Mouse (Mus musculus): Measurements from ENCODE around the gene Map1lc3b.

Map1lc3b gene

DNA sequence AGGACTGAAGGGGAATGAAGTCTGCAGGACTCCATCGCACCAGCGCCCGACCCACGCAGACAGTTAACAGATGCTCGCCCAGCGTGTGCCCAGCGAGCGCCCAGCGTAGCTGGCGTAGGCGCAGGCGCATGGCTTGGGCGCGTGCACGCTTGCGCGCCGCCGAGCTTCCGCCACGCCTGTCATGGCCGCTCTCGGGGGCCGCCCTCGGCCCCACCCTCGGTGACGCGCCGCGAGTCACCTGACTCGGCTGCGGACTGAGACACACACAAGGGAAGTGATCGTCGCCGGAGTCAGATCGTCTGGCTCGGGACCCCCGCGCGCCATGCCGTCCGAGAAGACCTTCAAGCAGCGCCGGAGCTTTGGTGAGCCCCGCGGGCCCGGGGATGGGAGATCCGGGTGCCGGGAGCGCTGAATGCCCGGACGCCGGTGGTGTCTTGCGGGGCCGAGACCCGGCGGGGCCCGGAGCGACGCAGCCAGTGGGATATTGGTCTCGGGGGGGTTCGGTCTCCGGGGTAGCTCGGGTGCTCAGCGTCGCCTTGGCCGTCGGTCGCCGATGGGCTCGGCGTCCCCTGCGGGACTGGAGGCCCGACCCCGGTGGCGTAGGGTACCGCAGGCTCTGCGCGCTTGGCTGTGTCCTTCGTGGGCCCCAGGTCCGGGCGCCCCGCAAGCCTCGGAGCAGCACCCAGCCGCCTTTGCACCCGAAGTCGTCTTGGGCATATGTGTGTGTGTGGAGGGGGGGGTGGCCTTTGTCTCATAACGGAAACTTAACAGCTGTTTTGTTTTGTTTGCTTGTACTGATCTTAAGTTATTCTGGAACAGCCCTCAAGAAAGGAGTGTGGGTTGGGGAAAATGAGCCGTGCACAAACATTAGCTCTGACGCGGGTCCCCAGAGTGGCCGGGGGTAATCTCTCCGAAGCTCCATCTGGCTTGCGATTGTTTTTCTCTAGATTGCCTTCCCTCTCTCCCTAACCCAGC, at the start of gene Map1lc3b:
Gene Map1lc3b, plus strand, starts transcription at position 159 of the 975 bp plus-strand sequence.
- peak; percentile 51; the same call in 1 of the 2 replicates for TF ChIP-seq GATA4 (IDR thresholded peaks at IDR 0.05; ENCODE audit: insufficient replicate concordance, low read length)

DNA sequence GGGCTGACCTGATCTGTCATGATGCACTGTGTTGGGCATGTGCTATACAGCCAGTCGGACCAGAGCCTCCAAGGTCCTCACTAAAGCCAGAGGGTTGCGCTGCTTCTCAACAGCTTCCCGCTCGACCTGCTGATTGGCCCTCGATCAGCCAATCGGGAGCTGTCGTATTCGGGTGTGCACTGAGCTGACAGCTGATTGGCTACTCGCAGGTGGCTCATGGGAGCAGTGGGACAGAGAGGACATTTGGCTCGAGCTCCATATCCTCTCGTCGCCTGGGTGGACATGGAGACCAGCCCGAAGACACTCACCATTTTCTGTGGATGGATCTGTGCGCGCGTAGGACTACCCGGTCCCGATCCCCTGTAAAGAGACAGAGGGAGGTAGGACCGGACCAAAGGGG, 48.3 kb upstream of the Map1lc3b start:
- no peak for TF ChIP-seq GATA4 (IDR thresholded peaks at IDR 0.05; ENCODE audit: insufficient replicate concordance, low read length)

DNA sequence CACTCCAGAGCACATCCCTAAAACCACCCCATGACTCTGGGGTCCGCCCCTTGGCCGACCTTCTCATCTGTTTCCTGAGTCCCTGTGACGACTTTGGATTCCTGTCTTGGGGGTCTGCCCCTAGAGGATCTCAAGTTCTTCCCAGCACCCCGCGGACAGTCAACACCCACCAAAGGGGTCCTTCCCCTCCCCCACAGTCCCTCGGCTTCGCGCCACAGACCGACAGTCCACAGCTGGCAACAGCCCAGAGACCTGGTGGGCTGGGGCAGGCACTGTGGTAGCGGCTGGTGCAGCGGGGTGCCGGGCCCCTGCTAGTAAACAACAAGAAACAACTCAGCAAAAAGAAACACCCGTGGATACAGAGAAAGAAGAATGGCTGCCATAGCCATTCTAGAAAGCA, 47.3 kb upstream of the Map1lc3b start:
- no peak for TF ChIP-seq GATA4 (IDR thresholded peaks at IDR 0.05; ENCODE audit: insufficient replicate concordance, low read length)

DNA sequence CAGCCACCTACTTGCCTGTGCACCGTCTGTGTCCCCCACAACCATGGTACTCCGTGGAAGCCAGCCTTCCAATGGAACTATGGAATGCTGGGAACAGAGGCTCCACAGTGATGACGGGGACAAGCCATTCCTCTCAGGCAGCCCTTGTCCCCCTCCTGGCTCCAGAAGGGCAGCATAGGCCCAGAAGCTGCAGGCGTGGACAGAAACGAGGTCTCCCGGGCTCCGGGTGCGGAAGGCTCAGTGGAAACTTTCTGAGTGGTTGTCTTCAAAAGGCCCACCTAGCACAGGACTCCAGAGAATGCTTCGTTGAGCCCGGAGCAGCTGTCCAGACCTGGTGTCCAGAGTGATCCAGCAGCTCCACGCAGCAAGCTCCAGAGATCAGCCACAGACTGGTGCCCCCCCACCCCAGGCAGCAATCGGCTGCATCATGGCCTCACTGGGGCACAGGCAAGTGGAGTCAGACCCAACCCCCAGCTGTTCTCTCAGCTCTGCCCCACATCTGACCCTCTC, 45.8 kb upstream of the Map1lc3b start, which contains the start of gene 1700018B08Rik:
Gene 1700018B08Rik, minus strand, starts transcription at position 45 of the 510 bp plus-strand sequence.
- no peak for TF ChIP-seq GATA4 (IDR thresholded peaks at IDR 0.05; ENCODE audit: insufficient replicate concordance, low read length)

DNA sequence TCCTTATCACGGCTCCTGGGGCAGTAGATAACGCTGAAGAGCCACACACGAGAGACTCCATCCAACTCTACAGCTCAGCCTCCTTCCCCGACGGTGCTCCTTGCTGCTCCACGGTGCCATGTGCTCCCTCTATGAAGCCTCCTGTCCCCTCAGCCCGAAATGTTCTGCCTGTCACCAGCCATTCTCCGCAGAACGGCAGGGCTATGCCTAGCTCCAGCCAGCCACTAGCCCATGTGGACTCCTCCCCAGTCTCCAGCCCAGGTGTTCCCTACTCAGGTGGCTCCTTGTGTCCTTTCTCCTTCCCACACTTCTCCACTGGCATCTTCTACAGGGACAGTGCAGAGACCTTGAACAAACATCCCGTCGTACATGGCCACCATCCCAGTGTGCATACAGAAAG, 45.2 kb upstream of the Map1lc3b start:
- TF ChIP-seq GATA4 (IDR thresholded peaks at IDR 0.05; ENCODE audit: insufficient replicate concordance, low read length) = no peak

DNA sequence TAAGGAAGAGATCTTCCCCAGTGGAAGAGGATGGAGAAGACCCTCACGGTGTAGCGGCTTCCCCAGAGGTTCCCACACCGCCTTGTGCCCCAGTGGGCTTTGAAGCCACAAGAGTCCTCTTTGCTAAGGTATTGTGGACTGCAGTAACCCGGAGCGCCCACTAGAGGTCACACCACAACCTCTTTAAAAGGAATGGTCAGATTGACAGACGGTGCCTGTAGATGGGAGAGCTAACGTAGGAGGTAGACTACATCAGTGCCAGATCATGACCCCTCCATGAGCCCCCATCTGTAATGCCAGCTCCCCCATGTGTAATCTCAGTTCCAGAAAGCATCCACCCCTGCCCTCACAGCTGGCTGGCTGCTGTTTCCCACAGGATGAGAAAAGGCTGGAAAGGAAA, 43.0 kb upstream of the Map1lc3b start:
- no peak for TF ChIP-seq GATA4 (IDR thresholded peaks at IDR 0.05; ENCODE audit: insufficient replicate concordance, low read length)

DNA sequence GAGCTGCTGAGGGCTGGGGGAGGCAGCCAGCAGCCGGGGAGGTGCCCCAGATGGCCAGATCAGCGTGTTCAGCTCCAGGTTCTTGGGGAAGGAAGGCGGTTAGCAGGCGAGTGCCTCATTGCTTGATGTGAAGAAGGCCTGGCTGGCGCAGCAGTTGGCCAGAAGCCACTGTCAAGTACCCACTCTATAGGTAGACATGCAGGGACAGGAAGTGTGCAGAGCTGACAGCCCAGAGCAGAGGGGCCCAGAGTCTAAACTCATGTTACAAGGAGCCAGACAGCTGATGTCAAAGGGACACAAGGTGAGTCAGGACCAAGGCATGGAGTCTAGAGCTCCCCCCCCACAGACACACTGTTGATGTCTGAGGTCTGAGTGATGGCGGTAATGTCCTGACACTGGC, 40.1 kb upstream of the Map1lc3b start:
- no peak for TF ChIP-seq GATA4 (IDR thresholded peaks at IDR 0.05; ENCODE audit: insufficient replicate concordance, low read length)

DNA sequence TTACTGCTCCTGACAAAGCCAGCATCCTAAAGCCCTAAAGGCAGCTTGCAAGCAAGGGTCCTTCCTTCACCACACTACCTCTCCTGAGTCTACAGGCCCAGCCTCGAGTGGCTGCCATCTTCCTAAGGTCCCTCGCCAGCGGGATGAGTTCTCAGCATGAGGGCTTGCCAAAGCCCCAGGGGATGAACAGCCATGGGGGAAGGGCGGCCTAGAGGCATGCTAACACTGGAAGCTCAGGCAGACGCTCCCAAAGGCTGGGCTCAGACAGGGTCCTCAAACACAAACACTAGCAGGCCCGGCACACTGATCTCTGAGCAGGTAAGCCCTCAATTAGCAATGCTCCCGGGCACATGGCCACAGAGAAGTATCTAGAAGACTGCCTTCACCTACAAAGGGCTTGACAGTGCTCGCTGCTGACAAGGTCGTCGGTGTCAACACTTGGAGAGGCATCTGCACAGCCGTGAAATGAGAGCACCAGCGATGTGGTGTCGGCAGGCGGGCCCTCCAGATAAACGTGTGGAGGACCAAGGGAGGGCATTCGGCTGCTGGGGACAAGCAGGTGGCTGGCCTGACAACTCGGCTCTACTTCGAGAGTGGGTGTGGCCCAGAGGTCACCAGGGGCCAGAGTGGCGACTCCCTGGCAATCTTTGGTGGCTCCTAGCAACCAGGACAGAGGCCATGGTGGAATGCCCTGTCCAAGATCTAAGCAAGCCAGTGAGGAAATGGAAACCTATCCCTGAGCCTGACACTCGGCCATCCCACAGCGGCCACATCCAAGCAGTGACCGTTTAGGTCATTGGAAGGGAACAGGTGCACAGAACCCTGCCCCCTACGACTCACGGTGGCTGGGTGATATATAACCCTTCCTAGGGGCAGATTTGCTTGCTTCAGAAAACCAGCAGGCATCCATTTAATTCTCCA, 38.8 kb upstream of the Map1lc3b start:
- TF ChIP-seq GATA4 (IDR thresholded peaks at IDR 0.05; ENCODE audit: insufficient replicate concordance, low read length) = no peak

DNA sequence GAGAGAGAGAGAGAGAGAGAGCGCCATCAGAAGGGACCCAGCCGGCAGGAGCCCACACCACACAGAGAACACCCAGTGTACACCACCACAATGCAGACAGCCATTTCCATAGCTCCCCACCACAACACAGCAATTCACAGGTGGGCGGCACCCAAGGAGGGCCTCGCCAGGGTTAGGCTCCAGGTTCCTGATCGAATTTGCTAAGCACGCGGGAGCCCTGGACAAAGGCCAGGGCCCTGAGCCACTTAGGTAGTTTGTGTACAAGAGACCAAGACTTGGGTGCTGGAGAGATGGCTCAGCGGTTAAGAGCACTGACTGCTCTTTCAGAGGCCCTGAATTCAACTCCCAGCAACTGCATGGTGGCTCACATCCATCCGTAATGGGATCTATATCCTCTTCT, 37.7 kb upstream of the Map1lc3b start:
- no peak for TF ChIP-seq GATA4 (IDR thresholded peaks at IDR 0.05; ENCODE audit: insufficient replicate concordance, low read length)

DNA sequence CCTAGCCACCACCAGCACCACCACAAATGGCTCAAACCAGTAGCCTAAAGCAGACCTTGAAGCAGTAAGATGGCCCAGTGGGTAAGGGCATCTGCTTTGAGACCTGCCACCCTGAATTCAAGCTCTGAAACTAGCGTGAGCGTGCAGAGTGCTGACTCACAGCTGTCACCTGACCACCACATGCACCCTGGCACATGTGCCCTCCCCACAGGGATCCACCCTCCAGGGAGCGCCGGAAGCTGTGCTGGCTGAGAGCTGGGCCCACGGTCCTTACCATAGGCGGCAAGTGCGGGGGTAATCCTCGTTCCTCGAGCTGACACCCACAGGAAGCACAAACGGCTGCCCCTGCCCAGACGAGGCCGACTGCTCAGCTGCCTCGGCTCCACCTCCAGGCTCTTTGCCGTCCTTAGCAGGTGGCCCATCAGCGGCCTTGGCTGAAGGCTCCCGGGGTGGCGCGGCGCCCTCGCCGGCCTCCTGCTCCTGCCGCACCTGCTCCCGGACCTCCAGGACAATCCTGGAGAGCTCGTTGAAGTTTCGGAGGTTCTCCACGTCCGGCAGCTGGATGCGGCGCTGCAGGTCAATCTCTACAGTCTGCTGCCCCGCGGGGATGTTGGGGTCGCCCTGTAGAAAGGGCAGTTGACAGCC, 36.2 kb upstream of the Map1lc3b start:
- TF ChIP-seq GATA4 (IDR thresholded peaks at IDR 0.05; ENCODE audit: insufficient replicate concordance, low read length) = no peak

DNA sequence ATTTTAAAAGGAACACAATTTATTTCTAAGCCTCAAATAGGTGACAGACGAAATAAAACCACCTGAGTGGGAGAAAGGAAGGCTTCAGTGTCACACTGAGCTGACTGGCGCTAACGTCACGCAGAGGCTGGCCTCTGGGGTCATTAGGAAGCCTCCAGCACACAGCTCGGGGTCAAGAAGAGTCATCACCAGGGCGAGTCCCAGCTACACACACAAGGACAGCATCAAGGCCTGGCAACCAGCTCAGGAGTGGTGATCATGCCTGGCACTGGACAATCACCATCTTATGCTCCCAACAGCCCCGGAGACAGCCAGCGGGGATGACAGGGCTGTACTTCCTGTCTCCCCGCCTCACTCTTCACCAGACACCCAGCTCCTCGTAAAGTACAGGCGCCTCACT, 32.4 kb upstream of the Map1lc3b start:
- no peak for TF ChIP-seq GATA4 (IDR thresholded peaks at IDR 0.05; ENCODE audit: insufficient replicate concordance, low read length)

DNA sequence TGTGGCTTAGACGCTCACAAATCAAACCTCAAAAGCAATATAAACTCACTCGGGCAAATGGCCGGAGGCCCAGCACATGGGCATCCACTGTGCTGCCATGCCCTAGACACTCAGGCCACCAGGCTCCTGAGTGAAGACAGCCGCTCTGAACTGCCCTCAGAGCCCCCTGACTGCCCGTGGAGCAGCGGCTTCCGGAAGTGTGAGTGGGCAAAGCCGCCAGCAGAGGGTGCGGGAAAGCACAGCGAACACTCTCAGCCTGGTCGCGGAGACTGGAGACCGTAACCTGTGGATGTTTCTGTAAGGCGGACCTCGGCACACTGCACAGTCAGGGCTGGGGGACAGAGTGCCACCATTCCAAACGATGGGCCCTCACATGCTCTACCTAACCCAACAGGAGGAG, 31.6 kb upstream of the Map1lc3b start:
- no peak for TF ChIP-seq GATA4 (IDR thresholded peaks at IDR 0.05; ENCODE audit: insufficient replicate concordance, low read length)

DNA sequence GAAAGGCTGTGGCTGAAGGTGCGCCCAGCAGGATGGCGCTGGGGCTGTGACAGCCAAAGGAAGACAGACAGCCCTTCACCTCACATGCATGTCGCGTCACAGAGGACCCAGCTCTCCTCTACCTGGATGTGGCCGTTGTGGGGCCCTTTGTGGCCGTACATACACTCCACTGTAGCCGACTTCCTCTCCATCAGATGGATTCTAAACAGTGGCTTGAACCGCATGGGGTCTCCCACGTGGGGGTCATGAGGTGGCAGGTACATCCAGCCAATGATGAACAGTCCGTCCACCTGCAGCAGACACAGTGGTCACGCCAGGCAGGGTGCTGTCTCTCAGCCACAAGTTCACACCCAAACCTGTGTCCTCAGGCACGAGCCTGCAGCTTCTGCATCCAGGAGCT, 30.4 kb upstream of the Map1lc3b start:
- TF ChIP-seq GATA4 (IDR thresholded peaks at IDR 0.05; ENCODE audit: insufficient replicate concordance, low read length) = no peak

DNA sequence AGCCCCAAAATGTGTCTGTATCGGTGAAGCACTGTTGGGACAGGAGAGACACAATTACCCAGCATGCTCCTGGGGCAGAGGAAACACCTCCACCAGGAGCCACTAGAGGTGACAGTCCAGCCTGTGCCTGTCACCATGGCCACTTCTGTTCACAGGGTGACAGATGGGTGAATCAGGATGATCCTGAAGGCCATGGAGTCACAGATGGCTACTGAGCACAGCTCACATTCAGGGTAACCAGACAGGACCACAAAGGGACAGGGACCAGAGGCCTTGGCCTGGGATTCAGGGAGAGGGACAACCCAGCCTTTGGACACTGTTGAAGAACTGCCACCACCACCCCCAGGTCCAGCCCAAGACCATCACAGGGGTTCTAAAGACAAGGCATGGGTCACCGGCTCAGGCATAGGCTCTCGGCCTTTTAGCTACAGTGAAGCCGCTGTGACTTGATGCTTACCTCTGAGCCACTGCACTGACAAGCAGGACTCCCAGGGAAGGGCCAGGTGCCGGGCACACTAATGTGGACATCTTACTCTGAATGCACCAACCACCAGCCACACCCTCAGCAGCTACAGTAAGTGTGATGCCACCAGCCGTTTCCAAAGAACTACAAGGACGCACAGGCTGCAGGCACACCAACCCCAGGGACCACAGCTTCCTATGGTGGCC, 29.6 kb upstream of the Map1lc3b start:
- TF ChIP-seq GATA4 (IDR thresholded peaks at IDR 0.05; ENCODE audit: insufficient replicate concordance, low read length) = no peak
